Mouse (Mus musculus) liver, embryonic 14.5 days (tissue): ENCODE data around the gene Zcchc3. TPM values are rescaled to one million over a fixed set of nuclear protein-coding genes. Genes with fewer than 3 reads are reported as not detected.
A peak's percentile ranks its signal among the peaks of the same experiment; 100 is the strongest.

Source experiments
- ATAC-seq: fragments of 200-750 bp; cut with Nextera tagmentation; 2 replicates; pipeline ENCODE4 v1.8.0; 2017; ENCODE audit warnings: moderate number of reproducible peaks, mild to moderate bottlenecking, moderate library complexity; ENCODE audit not compliant: insufficient read depth
- DNase-seq, 3 experiments: peaks; one replicate each; pipeline ENCODE4 v3.0.0-alpha.2; 2012 to 2013; ENCODE audit warnings: low read depth in 3 of 3, low spot score in 3 of 3
- H3K27ac ChIP-seq: fragments of 300-500 bp; sonication (generic); 2 replicates; pipeline ENCODE4 v1.5.1; 2014; ENCODE audit warnings: moderate library complexity, mild to moderate bottlenecking, control low read depth, inconsistent platforms
- H3K27me3 ChIP-seq: fragments of 300-500 bp; sonication (generic); 2 replicates; pipeline ENCODE4 v1.6.1; 2014; ENCODE audit warnings: mild to moderate bottlenecking, low read length, moderate library complexity; ENCODE audit not compliant: control insufficient read depth, insufficient read depth
- H3K36me3 ChIP-seq: fragments of 300-500 bp; sonication (generic); replicated peaks from 2 replicates; pipeline ENCODE4 v1.6.1; 2014; ENCODE audit warnings: low read depth; ENCODE audit not compliant: control insufficient read depth, insufficient read depth
- H3K4me1 ChIP-seq, 2 experiments: fragments of 200-500 bp in 1 of 2; fragments of 300-500 bp in 1 of 2; sonication (generic) in 1 of 2; replicated peaks; 2 replicates each; pipeline ENCODE4 v1.6.1; 2012 to 2014; ENCODE audit warnings: antibody characterized with exemption in 1 of 2, inconsistent platforms in 1 of 2, low read length in 1 of 2; ENCODE audit not compliant: control insufficient read depth in 2 of 2, insufficient read depth in 2 of 2
- H3K4me2 ChIP-seq: fragments of 300-500 bp; sonication (generic); 2 replicates; pipeline ENCODE4 v1.6.1; 2014; ENCODE audit warnings: low read depth, mild to moderate bottlenecking, control low read depth, moderate library complexity
- H3K4me3 ChIP-seq, 2 experiments: fragments of 200-500 bp in 1 of 2; fragments of 300-500 bp in 1 of 2; sonication (generic) in 1 of 2; 2 replicates each; pipeline ENCODE4 v1.5.1; 2012 to 2014; ENCODE audit warnings: low read depth in 2 of 2, low read length in 2 of 2, mild to moderate bottlenecking in 2 of 2, control low read depth in 1 of 2, inconsistent platforms in 1 of 2, moderate library complexity in 1 of 2; ENCODE audit not compliant: insufficient read depth in 1 of 2
- H3K9ac ChIP-seq: fragments of 300-500 bp; sonication (generic); replicated peaks from 2 replicates; pipeline ENCODE4 v1.6.1; 2014; ENCODE audit warnings: mild to moderate bottlenecking, control low read depth, moderate library complexity
- H3K9me3 ChIP-seq: fragments of 300-500 bp; sonication (generic); 2 replicates; pipeline ENCODE4 v1.6.1; 2016; ENCODE audit warnings: low read length, mixed read lengths; ENCODE audit not compliant: control insufficient read depth
- CTCF ChIP-seq: IDR thresholded peaks from 2 replicates; pipeline ENCODE4 v1.5.1; 2016; ENCODE audit warnings: antibody characterized with exemption, low read depth, control low read depth
- EP300 ChIP-seq: IDR thresholded peaks from 2 replicates; pipeline ENCODE4 v1.6.1; 2016; ENCODE audit warnings: antibody characterized with exemption, low read depth
- WGBS: fragments of 180-500 bp; shearing (Covaris S2); extraction: QIAGEN DNeasy Blood & Tissue Kit; methylation state at CpG from one replicate; pipeline ENCODE4 v1.1.7; 2014; ENCODE audit not compliant: insufficient replicate concordance; 5-methylcytosine and 5-hydroxymethylcytosine counted together
- polyA plus RNA-seq, 2 experiments: library from polyadenylated mRNA; depleted of rRNA in 1 of 2; stranded (reverse) in 1 of 2; unstranded in 1 of 2; fragments of >200 nt; fragmentation: Nextera tagmentation in 1 of 2; extraction: Ambion mirVana in 1 of 2; gene quantifications; 2 replicates each; pipeline versions ENCODE4 v1.2.1 to v1.2.3; 2012 to 2014

Gene Zcchc3
- polyA plus RNA-seq, 2 experiments = 8.7 to 9.1 TPM

DNA sequence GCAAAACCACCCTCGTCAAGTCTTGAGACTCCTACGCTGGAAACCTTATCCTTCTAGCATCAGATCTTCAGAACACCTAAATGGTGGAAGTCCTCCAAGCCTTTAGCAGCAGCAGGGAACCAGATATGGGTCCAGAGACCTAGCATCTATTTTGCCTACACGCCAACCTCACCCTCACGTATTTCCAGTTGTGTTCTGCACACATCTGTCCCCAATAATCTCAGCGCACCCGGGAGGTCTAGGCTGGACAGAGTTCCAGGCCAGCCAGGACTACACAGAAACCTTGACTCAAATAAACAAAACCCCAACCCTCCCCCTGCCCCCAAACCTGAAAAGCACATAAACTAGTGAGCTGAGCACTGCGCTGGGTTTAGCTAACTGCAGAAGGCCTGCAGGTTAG is 3.4 kb downstream of the Zcchc3 start:
- peaks cover 5% of the 10 kb centered on the region; the same call in 1 of the 2 replicates for H3K36me3 ChIP-seq
- ATAC-seq = no peak
- H3K9me3 ChIP-seq = peaks cover 3% of the 10 kb centered on the region; the same call in 1 of the 2 replicates
- no peak for DNase-seq
- no peak for TF ChIP-seq EP300
- peaks cover 19 to 29% of the 10 kb centered on the region in 2 experiments for H3K4me1 ChIP-seq
- H3K4me2 ChIP-seq = peak overlapping the region; percentile 90
- no peaks in the 10 kb centered on the region for H3K27me3 ChIP-seq
- no peak overlapping the region for H3K27ac ChIP-seq
- peak overlapping the region; percentile 4 to 26; a peak in 3 of 4 replicates for H3K4me3 ChIP-seq
- 29% methylated on average over 7 of the region's 7 CpGs for WGBS
- peak overlapping the region; percentile 18 for H3K9ac ChIP-seq

DNA sequence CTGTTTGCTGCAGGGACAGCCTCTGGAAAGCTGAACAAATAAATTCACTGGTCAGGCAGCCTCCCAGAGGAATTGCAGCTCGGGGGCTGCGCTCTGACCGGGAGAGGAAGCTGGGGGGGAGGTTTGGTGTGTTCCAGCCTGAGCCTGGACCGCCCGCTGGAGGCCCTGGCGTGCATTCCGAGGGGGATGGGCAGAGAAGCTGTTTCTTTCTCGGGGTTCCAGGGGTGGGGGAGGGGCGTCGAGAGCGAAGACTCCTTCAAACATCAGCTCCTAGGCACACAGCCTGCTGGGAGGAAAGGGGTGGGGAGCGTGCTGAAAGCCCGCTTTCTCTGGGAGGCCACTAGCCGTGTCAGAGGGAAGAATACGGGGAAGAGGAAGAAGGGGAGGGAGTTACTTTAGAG is 3.9 kb downstream of the Zcchc3 start:
- Histone ChIP-seq H3K4me1 (peaks cover 22 to 31% of the 10 kb centered on the region in 2 experiments), H3K27me3 (no peaks in the 10 kb centered on the region), H3K9ac (peak overlapping the region; percentile 18), H3K9me3 (no peaks in the 10 kb centered on the region), H3K4me2 (peak overlapping the region; percentile 90), H3K4me3 (peak overlapping the region; percentile 4 to 20; a peak in 2 of 4 replicates), H3K36me3 (peaks cover 5% of the 10 kb centered on the region; the same call in 1 of the 2 replicates), H3K27ac (no peak overlapping the region)
- no peak for TF ChIP-seq CTCF
- TF ChIP-seq EP300 = no peak
- DNase-seq = no peak
- 8% methylated on average over 15 of the region's 15 CpGs for WGBS
- no peak for ATAC-seq

DNA sequence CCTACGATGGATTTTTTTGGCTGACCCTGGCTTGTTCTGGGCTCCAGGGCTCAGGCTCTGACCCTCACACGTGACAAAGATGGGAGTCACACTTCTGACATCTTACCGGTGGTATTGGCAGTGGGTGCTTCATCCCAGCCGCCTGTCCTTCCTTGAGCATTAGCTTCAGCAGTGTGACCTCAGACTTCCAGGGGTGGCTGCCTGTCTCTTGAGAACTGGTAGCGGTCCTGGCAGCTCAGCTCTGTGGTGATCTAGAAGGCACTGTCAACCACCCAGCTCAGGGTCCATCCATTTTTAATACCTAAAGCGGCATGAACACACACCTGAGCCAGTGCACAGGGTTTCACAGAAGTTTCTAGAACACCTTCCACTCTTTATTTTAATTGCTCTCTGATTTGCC is 5.0 kb downstream of the Zcchc3 start:
- no peaks in the 10 kb centered on the region for H3K9me3 ChIP-seq
- no peak for DNase-seq
- peaks cover 27 to 32% of the 10 kb centered on the region in 2 experiments for H3K4me1 ChIP-seq
- WGBS = 78% methylated on average over 6 of the region's 6 CpGs
- H3K4me2 ChIP-seq = no peak overlapping the region
- peaks cover 5% of the 10 kb centered on the region; the same call in 1 of the 2 replicates for H3K36me3 ChIP-seq
- no peak overlapping the region for H3K9ac ChIP-seq
- no peak overlapping the region for H3K27ac ChIP-seq
- H3K27me3 ChIP-seq = no peaks in the 10 kb centered on the region
- no peak for ATAC-seq
- no peak for TF ChIP-seq CTCF
- no peak for TF ChIP-seq EP300
- no peak overlapping the region for H3K4me3 ChIP-seq

DNA sequence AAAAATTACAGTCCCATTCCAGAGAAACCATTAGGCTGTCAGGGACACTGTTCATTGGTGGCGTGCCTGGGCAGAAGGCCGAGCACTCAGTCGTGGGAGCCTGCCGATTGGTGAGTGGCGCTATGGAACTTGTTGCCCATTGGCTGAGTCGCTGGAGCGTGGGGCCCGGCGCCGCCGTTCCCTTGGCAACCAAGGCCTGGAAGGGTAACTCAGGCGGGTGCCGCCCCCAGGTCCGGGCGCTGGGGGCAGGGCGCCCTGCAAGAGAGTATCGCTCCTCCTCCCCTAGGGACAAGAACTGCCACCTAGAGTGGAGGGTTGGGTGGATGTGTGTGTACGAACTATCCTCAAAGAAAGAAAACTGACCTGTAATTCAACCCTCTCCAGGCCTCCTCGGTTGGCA is 8.7 kb downstream of the Zcchc3 start:
- H3K36me3 ChIP-seq = no peaks in the 10 kb centered on the region
- TF ChIP-seq CTCF = no peak
- no peak for TF ChIP-seq EP300
- H3K27me3 ChIP-seq = no peaks in the 10 kb centered on the region
- H3K4me1 ChIP-seq = peaks cover 16 to 23% of the 10 kb centered on the region in 2 experiments
- peak; percentile 99 for ATAC-seq
- H3K9ac ChIP-seq = peak overlapping the region; percentile 68
- no peaks in the 10 kb centered on the region for H3K9me3 ChIP-seq
- H3K4me2 ChIP-seq = peak overlapping the region; percentile 85
- H3K27ac ChIP-seq = peak overlapping the region; percentile 36; the same call in 1 of the 2 replicates
- peak; percentile 95 to 96 (median 95) for DNase-seq
- H3K4me3 ChIP-seq = peak overlapping the region; percentile 52 to 60
- WGBS = 0% methylated on average over 19 of the region's 19 CpGs

DNA sequence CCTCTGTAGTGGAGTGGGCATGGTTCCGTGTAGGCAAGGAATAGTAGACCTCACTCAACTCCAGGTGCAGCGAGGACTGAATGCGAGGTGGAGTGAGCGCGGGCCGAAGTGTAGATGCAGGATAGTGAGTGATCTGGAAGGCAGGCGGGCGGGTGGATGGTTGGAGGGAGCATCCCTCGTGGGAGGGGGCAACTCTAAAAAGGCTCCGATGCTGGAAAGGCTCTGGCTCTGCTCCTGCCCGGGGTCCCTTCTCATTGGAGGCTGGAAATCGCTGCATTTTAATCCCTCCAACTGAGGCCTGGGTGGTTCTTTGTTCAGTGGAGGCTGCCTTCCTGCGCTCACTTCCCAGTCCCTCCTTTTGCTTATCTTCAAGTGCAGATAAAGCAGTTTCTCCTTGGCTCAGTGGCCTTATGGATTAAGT is 15.7 kb downstream of the Zcchc3 start:
- H3K9ac ChIP-seq = peak overlapping the region; percentile 27
- H3K36me3 ChIP-seq = no peaks in the 10 kb centered on the region
- ATAC-seq (no peak), DNase-seq (no peak)
- peak overlapping the region; percentile 91 for H3K4me2 ChIP-seq
- no peak for TF ChIP-seq EP300
- no peak for TF ChIP-seq CTCF
- 5% methylated on average over 13 of the region's 13 CpGs for WGBS
- H3K4me1 ChIP-seq = peaks cover 14 to 25% of the 10 kb centered on the region in 2 experiments
- H3K27ac ChIP-seq = no peak overlapping the region
- no peaks in the 10 kb centered on the region for H3K27me3 ChIP-seq
- no peaks in the 10 kb centered on the region for H3K9me3 ChIP-seq
- peak overlapping the region; percentile 48 to 76 for H3K4me3 ChIP-seq
